Mouse (Mus musculus) cerebellum, adult 9-11 months (tissue): ENCODE measurements around the gene Krtap20-2.
"Not testable (repeated sequence)": the region's sequence is repeated elsewhere in the genome, so short reads cannot be mapped to it uniquely, and the experiment has no call there.

Experiments used
- DNase-seq: peaks from one replicate; pipeline ENCODE4 v3.0.0; 2022

Krtap20-2 gene

GRCm38 (mm10) chr16:89205561-89205960, at the start of gene Krtap20-2:
Gene Krtap20-2 (plus strand): TSS chr16:89205861.
- no peak for DNase-seq

- DNase-seq: no peak
Measured at GRCm38 (mm10) chr16:89157652-89158051, 48.0 kb upstream of the Krtap20-2 start, which contains the start of gene Gm9789. Gene Gm9789 (plus strand): TSS chr16:89157952.

GRCm38 (mm10) chr16:89169190-89169589, 36.5 kb upstream of the Krtap20-2 start, which contains the start of gene Gm7735:
Gene Gm7735 (plus strand): TSS chr16:89169490.
- DNase-seq: not testable (repeated sequence)

GRCm38 (mm10) chr16:89174435-89174834, 31.2 kb upstream of the Krtap20-2 start, which contains the start of gene 1110057P08Rik:
Gene 1110057P08Rik (plus strand): TSS chr16:89174735.
- DNase-seq: no peak

- DNase-seq: no peak
Measured at GRCm38 (mm10) chr16:89188621-89189020, 17.0 kb upstream of the Krtap20-2 start.
